Mouse (Mus musculus): ENCODE measurements at regions not wholly inside any gene's neighbourhood (a gene's known extent, or its start where the extent isn't known, plus 50 kb on each side); places are given as distances from the start of the nearest gene placed in this dataset.

DNA sequence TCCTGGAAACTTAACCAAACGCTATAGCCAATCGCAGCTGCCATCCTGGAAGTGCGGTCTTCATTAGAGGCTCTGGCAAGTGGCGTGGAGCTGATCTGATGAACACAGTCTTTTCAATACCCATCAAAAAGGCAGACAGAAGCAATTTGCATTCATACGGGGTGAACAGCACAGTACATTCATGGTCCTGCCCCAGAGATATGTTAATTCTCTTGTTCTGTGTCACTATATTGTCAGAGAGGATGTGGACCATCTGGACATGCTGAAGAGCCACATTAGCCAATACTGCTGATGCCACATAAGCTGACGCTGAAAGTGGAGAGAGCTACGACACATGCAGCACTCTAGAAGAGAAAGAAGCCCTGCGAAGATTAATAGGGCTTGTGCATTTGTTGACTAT lies 267.6 kb downstream of the Pmp22 start:
- TF ChIP-seq CTCF (IDR thresholded peaks at IDR 0.05) = no peak
- no peak for TF ChIP-seq EP300 (IDR thresholded peaks at IDR 0.05)
